Mouse (Mus musculus) left cerebral cortex, postnatal 14 days (tissue): Measurements from ENCODE around the gene Morc2a. TPM values are rescaled to one million over a fixed set of nuclear protein-coding genes. Genes with fewer than 3 reads are reported as not detected.
A peak's percentile ranks its signal among the peaks of the same experiment; 100 is the strongest.
"Not testable (repeated sequence)": the region's sequence is repeated elsewhere in the genome, so short reads cannot be mapped to it uniquely, and the experiment has no call there.

Experiments used
- DNase-seq, 2 experiments: peaks; one replicate each; pipeline ENCODE4 v3.0.0; 2021 to 2022; ENCODE audit warnings: low spot score in 2 of 2, mixed read lengths in 1 of 2
- intact Hi-C: fragments of 180-260 bp; cut with DNase I; formaldehyde crosslinking; loops from one replicate; pipeline ENCODE4 v1.15.1; 2025
- long read RNA-seq, 2 experiments: library from polyadenylated mRNA; stranded (forward); transcript quantifications; one replicate each; pipeline ENCODE4 v2.0.0; 2021
- total RNA-seq, 2 experiments: library from RNA; stranded (reverse); gene quantifications; 2 replicates each; pipeline ENCODE4 v1.2.3; 2021

Morc2a gene
- 10 to 100 TPM; 35.9 to 38.5 TPM for total RNA-seq
- long read RNA-seq, experiment 1, full-length matches to known transcripts, result 2 of 11 reads
- long read RNA-seq, experiment 1, partial matches to known transcripts, result 6 of 11 reads
- long read RNA-seq, experiment 1, other reads (novel, unspliced or antisense), result 3 of 11 reads
- long read RNA-seq, experiment 2, full-length matches to known transcripts, result 5 of 18 reads
- long read RNA-seq, experiment 2, partial matches to known transcripts, result 12 of 18 reads
- long read RNA-seq, experiment 2, other reads (novel, unspliced or antisense), result 1 of 18 reads

- peak; percentile 97 to 99 for DNase-seq
- intact Hi-C loops, result no loop called here
These were observed at the start of gene Morc2a for GRCm38 (mm10) chr11:3648964-3649841. Gene Morc2a (plus strand): TSS chr11:3649191.

- intact Hi-C loops, DNase-seq: not testable (repeated sequence)
These were observed 47.0 kb upstream of the Morc2a start for GRCm38 (mm10) chr11:3601966-3602365.

- intact Hi-C loops, DNase-seq: not testable (repeated sequence)
These were observed 46.3 kb upstream of the Morc2a start for GRCm38 (mm10) chr11:3602687-3603086.

DNA sequence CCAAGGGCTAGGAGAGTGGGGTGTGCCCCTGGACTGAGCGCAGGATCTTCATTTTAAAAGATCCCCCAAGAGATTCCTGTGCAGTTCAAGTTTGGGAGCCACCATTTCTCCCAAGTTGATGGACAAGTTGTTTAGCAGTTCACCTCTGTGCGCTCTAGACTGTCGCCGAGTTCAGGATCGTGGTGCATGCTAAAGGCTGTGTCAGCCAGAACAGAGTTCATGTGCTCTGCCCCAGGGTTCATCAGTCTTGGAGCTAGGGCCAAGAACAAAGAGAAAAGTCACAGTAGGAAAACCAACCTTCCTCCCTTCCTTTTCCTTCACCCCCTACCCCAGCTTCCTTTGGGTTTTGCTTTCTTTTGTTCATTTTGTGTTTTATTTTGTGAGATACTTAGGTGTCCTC, 42.5 kb upstream of the Morc2a start:
- intact Hi-C loops, result no loop called here
- no peak for DNase-seq

DNA sequence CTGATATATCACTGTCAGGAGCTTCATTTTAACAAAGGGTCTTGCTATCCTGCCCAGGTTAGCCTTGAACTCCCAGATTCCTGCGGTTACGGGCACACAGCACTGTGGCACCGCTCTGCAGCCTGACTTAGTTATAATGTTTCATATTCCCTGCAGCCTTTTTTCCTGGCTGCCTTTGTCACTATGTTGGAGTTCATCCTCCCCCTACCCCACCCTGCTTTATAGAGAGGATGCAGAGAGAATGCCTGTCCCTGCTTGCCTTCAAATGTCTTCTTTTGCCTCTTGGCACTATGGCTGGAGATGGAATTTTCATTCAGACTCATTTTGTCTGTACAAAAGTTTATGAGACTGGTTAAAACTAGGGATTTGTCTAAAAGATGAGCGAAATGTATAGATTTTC, 33.4 kb upstream of the Morc2a start:
- intact Hi-C loops, result no loop called here
- DNase-seq, result no peak

GRCm38 (mm10) chr11:3622826-3623225, 26.2 kb upstream of the Morc2a start:
- DNase-seq, result no peak
- intact Hi-C loops, result no loop called here

- no peak for DNase-seq
- intact Hi-C loops, result no loop called here
These were observed 24.5 kb upstream of the Morc2a start for GRCm38 (mm10) chr11:3624391-3625027.

DNA sequence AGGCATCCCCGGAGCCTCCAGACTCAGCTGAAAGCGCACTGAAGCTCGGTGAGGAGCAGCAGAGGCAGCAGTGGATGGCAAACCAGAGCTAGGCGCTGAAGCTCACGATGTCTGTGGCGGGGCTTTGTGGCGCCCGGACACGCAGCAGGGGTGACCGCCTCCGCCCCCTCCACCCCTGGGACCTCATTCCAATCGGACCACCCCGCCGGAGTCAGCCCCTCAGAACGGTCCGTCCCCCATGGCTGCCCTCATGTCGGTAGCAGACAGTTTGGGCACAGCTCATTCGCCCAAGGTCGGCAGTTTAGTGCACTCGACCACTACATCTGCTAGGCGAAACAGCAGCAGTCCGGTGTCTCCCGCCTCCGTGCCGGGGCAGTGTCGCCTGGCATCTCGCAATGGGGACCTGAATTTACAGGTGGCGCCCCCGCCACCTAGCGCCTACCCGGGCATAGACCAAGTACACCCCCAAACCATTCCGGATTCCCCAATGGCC, 19.9 kb upstream of the Morc2a start:
- intact Hi-C loops, result no loop called here
- no peak for DNase-seq

DNA sequence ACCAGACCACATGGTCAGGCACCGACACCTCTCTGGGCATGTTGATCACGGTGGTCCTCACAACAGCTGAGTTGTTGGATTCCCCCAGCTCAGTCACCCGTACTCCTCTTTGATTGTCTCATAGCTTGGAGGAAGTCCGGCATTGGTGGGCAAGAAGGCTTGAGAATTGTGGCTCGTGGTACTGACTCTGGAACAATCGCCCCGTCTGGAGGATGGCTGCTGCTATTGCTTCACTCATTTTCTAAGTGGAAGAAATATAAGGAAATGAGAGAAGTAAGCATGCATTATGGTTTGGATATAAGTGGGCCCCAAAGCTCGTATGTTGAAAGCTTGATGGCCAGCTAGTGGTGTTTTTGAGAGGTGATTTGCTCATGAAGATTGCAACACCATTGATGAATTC, 15.7 kb upstream of the Morc2a start:
- peak; percentile 28 to 30 for DNase-seq
- intact Hi-C loops, result loop anchor here (2.0 kb wide), 1 partner anchor 98 kb away; no protein-coding TSS in a partner anchor

- intact Hi-C loops, result no loop called here
- DNase-seq, result no peak
These were observed 1.3 kb upstream of the Morc2a start for GRCm38 (mm10) chr11:3647688-3648087.

DNA sequence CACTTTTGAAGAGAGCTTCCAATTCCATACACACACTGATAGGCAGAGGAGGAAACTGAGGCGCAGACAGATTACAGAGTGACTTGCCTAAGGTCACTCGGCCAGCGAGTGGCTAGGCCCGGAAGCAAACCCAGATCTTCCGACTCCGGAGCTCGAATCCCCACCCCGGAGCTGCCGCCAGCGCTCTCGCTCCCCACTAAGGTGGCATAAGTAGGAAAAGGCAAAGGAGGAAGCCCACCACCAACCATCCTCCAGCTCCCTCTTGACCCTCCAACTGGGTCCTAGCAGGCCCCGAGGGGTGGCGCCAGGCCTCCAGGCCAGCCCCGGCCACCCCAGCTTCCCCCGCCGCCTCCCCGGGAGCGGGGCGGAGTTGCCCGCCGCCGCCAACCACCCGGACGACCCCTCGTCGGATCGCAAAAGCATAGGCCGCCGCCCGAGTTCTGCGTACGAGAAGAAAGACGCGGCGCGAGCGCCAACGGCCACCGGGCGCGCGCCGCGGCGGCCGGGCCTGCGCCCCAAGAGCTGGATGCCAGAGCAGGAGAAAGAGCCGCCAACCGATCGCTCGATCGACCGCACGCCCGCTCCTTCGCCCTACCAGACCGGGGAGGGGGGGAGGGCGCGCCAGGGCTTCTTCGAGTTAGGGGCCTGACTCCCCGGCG, 557 bp upstream of the Morc2a start:
- DNase-seq, result no peak
- intact Hi-C loops, result no loop called here

GRCm38 (mm10) chr11:3650141-3650540, 1.1 kb downstream of the Morc2a start:
- DNase-seq, result no peak
- intact Hi-C loops, result no loop called here

DNA sequence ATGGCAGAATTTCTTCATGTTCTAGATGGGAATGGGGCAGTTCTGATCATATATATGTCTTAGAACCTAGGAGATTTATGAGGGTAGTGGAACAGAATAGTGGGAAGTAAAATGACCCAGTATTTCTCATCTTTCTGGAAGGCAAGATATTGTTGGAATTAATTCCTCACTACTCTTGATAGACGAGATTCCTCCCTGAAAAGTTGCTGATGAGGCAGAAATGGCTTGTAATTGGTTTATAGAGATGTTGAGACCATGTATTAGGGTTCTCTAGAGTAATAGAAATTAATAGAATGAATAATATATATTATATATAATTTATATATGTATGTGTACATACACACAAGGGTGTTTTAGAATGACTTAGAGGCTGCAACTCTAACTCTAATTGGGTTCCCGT, 13.0 kb downstream of the Morc2a start:
- intact Hi-C loops, result no loop called here
- no peak for DNase-seq

DNA sequence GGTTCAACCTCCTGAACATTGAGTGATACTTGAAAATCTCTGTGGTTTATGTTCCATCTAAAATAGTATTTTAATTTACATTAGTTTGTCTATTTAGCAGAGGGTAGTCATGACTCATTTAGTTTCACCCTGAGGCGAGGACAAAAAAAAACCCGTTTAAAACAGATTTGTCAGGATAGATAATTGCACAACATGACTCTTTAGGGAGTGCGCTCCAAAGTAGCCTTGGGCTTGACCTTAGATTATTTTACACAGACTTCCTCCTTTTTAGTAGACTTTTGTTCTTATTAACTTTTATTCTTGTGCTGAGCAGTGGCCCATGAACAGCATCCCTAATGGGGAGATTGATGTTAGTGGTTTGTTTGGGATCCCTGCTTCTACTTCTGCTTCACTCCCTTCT, 18.5 kb downstream of the Morc2a start:
- DNase-seq, result no peak
- intact Hi-C loops, result no loop called here

GRCm38 (mm10) chr11:3668768-3669167, 19.8 kb downstream of the Morc2a start:
- DNase-seq, result no peak
- intact Hi-C loops, result no loop called here

DNA sequence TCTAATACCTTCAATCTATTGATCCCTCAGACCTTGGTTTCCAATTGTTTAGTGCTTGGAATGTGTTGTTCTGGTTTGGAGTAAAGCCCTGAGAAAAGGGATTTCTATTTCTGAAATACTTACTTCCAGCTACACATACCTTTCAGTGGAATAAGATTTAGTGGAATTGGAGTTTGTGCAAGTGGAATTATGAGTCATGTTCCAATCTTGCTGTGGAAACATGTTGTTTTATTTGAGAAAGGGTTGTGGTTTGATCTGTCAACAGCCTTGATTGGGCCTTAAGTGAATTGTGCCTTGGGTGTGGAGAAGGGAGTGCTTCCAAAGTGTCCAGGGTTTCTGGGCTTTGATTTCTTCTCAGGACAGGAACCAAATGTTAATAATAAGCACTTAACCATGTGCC, 20.9 kb downstream of the Morc2a start:
- no peak for DNase-seq
- intact Hi-C loops, result no loop called here

DNA sequence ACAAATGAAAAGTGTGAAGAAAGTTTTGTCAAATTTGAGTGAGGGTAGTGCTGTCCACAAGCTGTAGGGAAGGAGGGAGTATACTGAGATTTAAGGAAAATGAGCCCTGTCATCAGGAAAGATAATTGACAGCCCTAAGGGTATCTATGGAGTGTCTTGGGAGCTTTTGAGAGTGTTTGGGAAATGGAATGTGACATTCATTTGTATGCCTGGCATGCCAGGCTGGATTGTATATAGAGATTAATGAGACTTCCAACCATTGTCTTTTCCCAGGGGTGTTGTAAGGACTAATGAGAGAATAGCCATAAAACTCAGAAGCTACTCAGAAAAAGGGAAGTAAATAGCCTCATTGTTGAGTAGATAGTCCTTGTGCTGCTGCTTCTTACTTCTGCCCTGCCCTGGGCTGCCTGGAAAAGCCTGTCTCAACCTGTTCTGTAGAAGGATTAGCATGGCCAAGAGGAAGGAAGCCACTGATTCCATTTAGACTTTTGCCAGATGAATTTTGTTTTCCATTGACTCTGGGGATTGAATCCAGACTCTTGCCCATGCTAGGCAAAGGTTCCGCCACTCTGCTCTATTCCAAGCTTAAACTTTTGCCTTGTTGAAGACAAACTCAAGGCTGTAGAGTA, 22.1 kb downstream of the Morc2a start:
- DNase-seq, result no peak
- intact Hi-C loops, result no loop called here

DNA sequence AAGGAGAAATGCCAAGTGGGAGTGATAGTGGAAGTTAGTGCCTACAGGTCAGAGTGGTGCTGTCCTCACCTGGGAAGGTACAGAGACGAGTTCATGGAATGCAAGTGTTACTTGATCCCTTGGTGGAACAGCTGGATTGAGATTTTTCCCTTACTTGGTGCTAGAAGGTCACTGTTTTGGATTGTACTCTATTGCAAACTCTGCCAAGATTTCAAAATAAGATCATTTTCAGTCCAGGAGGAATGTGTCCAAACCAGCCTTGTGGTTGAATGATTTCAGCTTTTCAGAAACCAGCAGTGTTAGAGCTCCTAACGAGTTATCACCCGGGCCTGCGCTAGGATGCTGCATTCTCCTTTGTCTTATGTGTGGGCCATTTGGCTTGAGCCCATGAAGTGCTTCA, 25.6 kb downstream of the Morc2a start:
- intact Hi-C loops, result no loop called here

GRCm38 (mm10) chr11:3676423-3676822, 27.4 kb downstream of the Morc2a start:
- no peak for DNase-seq

More for the DNA sequence above, 25.6 kb downstream of the Morc2a start:
- DNase-seq, result no peak

More at GRCm38 (mm10) chr11:3676423-3676822, 27.4 kb downstream of the Morc2a start:
- intact Hi-C loops, result no loop called here
